Mouse (Mus musculus) C2C12 (cell line): ENCODE data around the gene Psmc3. TPM values are rescaled to one million over a fixed set of nuclear protein-coding genes. Genes with fewer than 3 reads are reported as not detected.

ENCODE experiments used
- H3K27me3 ChIP-seq: one replicate; pipeline ENCODE4 v1.6.1; 2011; ENCODE audit not compliant: control insufficient read depth, insufficient read depth, insufficient read length
- H3K36me3 ChIP-seq: one replicate; pipeline ENCODE4 v1.6.1; 2011; ENCODE audit not compliant: control insufficient read depth, insufficient read depth
- H3K4me3 ChIP-seq: one replicate; pipeline ENCODE4 v1.5.1; 2011; ENCODE audit warnings: mild to moderate bottlenecking, control low read depth; ENCODE audit not compliant: poor library complexity, insufficient read depth, severe bottlenecking
- H3K79me2 ChIP-seq: one replicate; pipeline ENCODE4 v1.6.1; 2011; ENCODE audit not compliant: control insufficient read depth, insufficient read depth
- H3K79me3 ChIP-seq: one replicate; pipeline ENCODE4 v1.6.1; 2011; ENCODE audit warnings: low read depth, control low read depth
- H3ac ChIP-seq: one replicate; pipeline ENCODE3; 2011; ENCODE audit warnings: low read depth; ENCODE audit not compliant: control insufficient read depth, insufficient read length
- CEBPB ChIP-seq: IDR thresholded peaks from one replicate; pipeline ENCODE4 v1.6.1; 2011; ENCODE audit warnings: low read depth, mild to moderate bottlenecking, control low read depth, moderate library complexity
- CTCF ChIP-seq: IDR thresholded peaks from one replicate; pipeline ENCODE4 v1.5.1; 2011; ENCODE audit not compliant: control insufficient read depth, insufficient read depth, insufficient read length
- FOSL1 ChIP-seq: IDR thresholded peaks from one replicate; pipeline ENCODE4 v1.8.0; 2011; ENCODE audit warnings: mild to moderate bottlenecking, low read length; ENCODE audit not compliant: poor library complexity, insufficient read depth, severe bottlenecking
- MAX ChIP-seq: IDR thresholded peaks from one replicate; pipeline ENCODE4 v1.6.1; 2011; ENCODE audit warnings: mild to moderate bottlenecking, control low read depth
- MYOD1 ChIP-seq: IDR thresholded peaks from one replicate; pipeline ENCODE4 v1.6.1; 2011; ENCODE audit warnings: low read depth; ENCODE audit not compliant: control insufficient read depth, insufficient read length
- MYOG ChIP-seq: IDR thresholded peaks from one replicate; pipeline ENCODE4 v1.6.1; 2011; ENCODE audit not compliant: control insufficient read depth, insufficient read length; ENCODE audit errors: extremely low read depth
- USF1 ChIP-seq: IDR thresholded peaks from one replicate; pipeline ENCODE4 v1.6.1; 2011; ENCODE audit warnings: low read depth, mild to moderate bottlenecking, control low read depth, moderate library complexity
- polyA plus RNA-seq: library from polyadenylated mRNA; unstranded; fragments of >200 nt; fragmentation: generic; extraction: Trizol; gene quantifications from one replicate; pipeline ENCODE4 v1.2.1, GENCODE M21; 2012; ENCODE audit warnings: missing spikeins

Gene Psmc3
- polyA plus RNA-seq, 1 experiment, result 367 TPM

DNA sequence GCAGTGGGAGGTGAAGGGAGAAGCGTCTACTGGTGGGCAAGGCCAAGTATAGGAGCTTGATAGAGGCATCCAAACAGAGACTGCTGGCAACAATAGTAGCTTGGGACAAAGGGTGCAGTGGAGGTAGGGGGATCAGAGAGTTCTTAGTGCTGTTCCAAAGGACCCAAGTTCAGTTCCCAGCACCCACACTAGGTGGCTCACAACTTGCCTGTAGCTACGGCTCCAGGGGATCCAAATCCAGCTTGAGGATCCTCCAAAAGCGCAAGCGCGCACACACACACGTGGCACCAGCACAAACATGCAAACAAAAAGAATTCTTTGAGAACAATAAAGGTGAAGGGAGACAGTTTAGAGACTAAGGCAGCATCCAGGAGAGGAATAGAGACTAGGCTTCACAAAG, 10.4 kb downstream of the Psmc3 start:
- Histone ChIP-seq H3ac (no peak overlapping the region), H3K79me2 (peaks cover 32% of the 10 kb centered on the region), H3K4me3 (no peak overlapping the region), H3K27me3 (no peaks in the 10 kb centered on the region), H3K79me3 (peaks cover 7% of the 10 kb centered on the region), H3K36me3 (peaks cover 70% of the 10 kb centered on the region)
- TF ChIP-seq MAX, result no peak
- TF ChIP-seq USF1, result no peak
- no peak for TF ChIP-seq MYOG
- no peak for TF ChIP-seq MYOD1
- TF ChIP-seq CTCF, result no peak
- no peak for TF ChIP-seq CEBPB
- no peak for TF ChIP-seq FOSL1

DNA sequence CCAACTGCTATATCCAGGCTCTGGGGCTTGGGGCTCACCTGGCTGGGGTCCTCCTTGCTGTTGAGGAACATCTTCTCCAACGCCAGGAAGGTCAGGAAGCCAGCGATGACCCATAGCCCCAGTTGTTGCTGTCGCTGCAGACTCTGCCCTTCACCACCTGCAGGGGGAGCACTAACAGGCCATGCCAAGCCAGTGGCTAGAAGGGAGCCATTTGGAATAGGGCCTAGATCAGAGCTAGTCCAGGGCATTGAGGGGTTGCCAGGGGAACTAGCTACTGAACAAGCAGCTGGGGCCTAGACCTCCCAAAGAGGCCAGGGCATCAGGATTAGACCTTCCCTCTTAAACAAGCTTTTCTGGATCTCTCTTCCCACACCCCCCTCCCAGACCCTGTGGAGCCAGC, 11.7 kb downstream of the Psmc3 start:
- Histone ChIP-seq H3K79me2 (peaks cover 40% of the 10 kb centered on the region), H3K36me3 (peaks cover 57% of the 10 kb centered on the region), H3K27me3 (no peaks in the 10 kb centered on the region), H3K79me3 (peaks cover 7% of the 10 kb centered on the region), H3ac (no peak overlapping the region), H3K4me3 (no peak overlapping the region)
- TF ChIP-seq MYOD1 (no peak), FOSL1 (no peak), MAX (no peak), CTCF (peak; percentile 83), CEBPB (no peak), USF1 (no peak), MYOG (no peak)

DNA sequence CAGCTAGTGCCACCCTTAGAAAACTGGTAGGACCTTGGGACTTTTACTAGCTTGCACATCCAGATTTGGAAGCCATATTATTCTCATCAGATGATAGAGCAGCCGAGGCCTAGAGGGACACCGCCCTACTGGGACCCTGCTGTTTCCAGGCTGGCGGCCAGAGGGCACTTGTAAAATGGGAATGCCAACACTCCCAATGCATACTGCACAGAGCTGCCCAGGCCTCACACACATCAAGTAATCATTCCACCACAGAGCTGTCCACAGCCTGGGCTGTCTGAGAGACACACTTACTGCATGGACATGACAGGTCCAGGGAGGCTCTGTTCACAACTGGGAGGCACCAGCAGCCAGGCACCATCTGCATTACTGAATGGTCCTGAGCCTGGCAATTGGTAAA, 12.6 kb downstream of the Psmc3 start:
- Histone ChIP-seq H3ac (no peak overlapping the region), H3K4me3 (no peak overlapping the region), H3K27me3 (no peaks in the 10 kb centered on the region), H3K36me3 (peaks cover 51% of the 10 kb centered on the region), H3K79me2 (peaks cover 40% of the 10 kb centered on the region), H3K79me3 (peaks cover 7% of the 10 kb centered on the region)
- TF ChIP-seq CEBPB (no peak), USF1 (no peak), MYOG (no peak), FOSL1 (no peak), MYOD1 (no peak), MAX (no peak), CTCF (no peak)

DNA sequence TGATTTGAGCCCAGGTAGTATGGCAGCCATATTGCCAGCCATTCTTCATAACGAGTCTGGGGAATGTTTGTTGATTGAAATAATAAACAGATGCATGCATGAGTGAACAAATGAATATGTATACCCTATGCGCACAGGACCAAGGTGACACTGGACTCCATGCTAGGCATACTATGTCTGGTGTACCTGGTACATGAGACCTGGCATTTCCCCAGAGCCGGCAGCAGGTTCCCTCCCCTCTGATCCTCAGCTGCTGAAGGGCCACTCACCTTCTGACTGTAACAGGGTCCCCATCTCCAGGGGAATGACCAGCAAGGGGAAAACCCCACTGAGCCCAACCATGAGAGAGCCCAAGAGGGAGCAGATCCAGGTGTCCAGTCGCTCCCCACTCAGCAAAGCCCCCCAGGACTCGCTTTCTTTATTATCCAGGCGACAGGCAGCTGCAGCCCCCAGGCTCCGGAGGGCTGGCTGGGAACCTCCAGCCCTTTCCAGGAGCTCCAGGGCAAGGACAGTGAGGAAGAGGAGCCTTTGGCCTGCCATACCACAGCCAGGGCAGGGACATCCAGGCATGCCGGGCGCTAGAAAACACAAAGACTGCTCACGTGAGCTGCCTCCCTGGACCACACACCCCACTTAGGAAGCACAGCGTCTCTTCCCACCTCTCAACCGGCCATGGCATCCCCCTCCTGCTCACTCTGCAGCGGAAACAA, 14.5 kb downstream of the Psmc3 start:
- Histone ChIP-seq H3K36me3 (peaks cover 37% of the 10 kb centered on the region), H3ac (peak overlapping the region; percentile 86), H3K27me3 (no peaks in the 10 kb centered on the region), H3K79me3 (peaks cover 7% of the 10 kb centered on the region), H3K4me3 (peak overlapping the region; percentile 75), H3K79me2 (peaks cover 40% of the 10 kb centered on the region)
- TF ChIP-seq MYOD1, result no peak
- TF ChIP-seq USF1, result peak; percentile 56

DNA sequence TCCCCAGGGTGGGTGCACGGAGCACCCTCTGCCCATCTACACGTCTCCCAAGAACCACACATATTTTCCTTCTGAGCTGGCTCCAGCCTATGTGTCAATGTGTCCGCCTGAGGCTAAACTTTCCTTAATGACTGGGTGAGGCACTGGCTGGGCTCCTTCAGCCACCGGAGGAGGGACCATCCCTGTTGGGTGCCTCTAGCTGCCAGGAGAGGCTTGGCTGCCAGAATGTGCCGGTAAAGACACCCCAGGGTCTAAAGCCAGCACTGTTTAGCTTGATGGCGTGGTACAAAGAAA, 15.0 kb downstream of the Psmc3 start:
- H3K36me3 ChIP-seq, result peaks cover 32% of the 10 kb centered on the region
- no peak for TF ChIP-seq MYOG
- H3K79me2 ChIP-seq, result peaks cover 40% of the 10 kb centered on the region
- peak overlapping the region; percentile 75 for H3K4me3 ChIP-seq
- peaks cover 7% of the 10 kb centered on the region for H3K79me3 ChIP-seq
- peak overlapping the region; percentile 86 for H3ac ChIP-seq
- no peaks in the 10 kb centered on the region for H3K27me3 ChIP-seq

- Histone ChIP-seq H3K27me3 (no peaks in the 10 kb centered on the region), H3K4me3 (peak overlapping the region; percentile 75), H3K36me3 (peaks cover 26% of the 10 kb centered on the region), H3K79me3 (peaks cover 7% of the 10 kb centered on the region), H3ac (peak overlapping the region; percentile 86), H3K79me2 (peaks cover 40% of the 10 kb centered on the region)
- TF ChIP-seq MYOG, result no peak
Observed at GRCm38 (mm10) chr2:91069306-91070000, 15.6 kb downstream of the Psmc3 start.
